Mouse (Mus musculus) WW6 (cell line): ENCODE data around the gene Nme2.

Source experiments
- DNase-seq: peaks from one replicate; pipeline ENCODE4 v3.0.0-alpha.2; 2013; ENCODE audit warnings: low read depth, low spot score

The Nme2 gene

DNA sequence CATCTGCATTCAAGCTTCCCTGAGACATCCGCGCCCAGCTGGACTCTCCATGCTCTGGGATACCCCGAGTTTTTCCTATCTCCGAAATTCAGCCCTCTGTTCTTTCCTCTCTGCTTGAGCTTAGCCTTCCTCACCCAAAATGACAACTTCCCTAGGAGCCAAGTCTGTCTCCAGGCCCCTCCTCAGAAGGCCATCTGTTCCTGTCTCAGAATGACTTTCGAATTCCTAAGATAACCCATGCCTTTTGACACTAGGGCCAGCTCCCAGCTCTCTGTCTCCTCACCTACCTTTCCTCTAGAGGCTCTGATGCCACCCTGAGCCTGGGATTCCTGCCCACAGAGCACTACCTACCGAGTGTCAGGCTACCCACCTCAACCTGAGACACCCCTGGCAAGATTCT, at the start of gene Nme2:
Nme2 (minus strand) TSS at position 101 of the 400 bp plus-strand sequence.
- no peak for DNase-seq

DNA sequence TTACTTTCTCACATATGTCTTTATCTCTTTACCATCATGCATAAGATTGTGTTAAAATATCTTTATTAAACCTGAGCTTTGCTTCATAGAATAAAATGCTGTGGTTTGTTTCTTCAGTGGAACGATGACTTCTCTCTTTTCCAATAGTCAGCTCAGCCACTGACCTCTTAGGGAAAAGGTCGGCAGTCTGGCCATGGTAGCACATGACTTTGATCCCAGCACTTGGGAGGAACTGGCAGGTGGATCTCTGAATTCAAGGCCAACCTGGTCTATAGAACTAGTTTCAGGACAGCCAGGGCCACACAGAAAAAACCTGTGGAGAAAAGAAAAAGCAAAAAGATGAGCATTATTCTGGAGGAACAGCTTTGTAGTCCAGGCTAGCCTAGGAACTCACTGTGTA, 47.3 kb upstream of the Nme2 start:
- no peak for DNase-seq

DNA sequence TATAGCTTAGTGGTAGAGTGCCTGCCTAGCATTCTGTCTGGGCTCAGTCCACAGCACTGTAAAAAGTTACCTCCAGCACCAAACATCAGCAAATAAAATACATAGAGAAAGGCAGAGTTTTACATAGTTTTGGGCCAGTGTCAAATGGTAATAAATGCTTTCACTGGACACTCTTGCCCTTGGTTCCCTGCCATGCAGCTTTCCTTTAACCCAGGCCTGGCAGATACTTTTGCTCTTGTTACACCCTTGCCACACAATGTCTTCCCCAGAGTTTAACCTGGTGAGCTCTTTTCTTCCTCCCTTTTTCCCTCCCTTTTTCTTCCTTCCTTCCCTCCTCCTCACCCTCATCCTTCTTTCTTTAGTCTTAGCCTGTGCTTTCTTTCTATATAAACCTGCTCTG, 43.2 kb upstream of the Nme2 start:
- DNase-seq = no peak

DNA sequence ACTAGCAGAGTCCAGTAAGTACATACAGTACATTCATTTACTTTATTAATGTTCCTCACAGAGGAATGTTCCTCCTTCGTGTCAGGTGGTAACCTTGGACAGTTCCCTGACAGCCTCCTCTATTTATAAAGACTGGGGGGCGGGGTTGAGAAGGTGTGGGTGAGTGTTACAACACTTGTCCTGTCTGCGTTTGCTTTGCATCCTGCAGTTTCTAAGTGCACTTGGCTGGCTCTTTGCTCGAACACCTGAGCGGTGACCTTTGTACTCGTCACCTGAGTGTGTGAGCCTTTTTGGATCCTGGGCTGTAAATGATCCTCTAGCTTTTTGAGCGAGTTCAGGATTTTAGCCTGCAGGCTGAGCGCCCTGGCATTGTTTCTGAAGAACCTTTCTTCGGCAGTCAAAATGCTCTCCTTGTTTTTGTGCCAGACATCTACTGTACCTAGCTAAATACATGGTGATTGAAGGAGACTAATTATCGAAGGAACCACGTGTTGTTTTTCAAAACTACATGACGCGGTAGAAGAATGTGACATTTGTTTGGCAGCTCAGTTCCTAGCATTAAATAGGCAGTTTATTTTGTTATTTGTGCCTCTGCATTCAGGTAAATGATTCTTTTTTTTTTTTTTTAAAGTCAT, 41.2 kb upstream of the Nme2 start:
- no peak for DNase-seq

DNA sequence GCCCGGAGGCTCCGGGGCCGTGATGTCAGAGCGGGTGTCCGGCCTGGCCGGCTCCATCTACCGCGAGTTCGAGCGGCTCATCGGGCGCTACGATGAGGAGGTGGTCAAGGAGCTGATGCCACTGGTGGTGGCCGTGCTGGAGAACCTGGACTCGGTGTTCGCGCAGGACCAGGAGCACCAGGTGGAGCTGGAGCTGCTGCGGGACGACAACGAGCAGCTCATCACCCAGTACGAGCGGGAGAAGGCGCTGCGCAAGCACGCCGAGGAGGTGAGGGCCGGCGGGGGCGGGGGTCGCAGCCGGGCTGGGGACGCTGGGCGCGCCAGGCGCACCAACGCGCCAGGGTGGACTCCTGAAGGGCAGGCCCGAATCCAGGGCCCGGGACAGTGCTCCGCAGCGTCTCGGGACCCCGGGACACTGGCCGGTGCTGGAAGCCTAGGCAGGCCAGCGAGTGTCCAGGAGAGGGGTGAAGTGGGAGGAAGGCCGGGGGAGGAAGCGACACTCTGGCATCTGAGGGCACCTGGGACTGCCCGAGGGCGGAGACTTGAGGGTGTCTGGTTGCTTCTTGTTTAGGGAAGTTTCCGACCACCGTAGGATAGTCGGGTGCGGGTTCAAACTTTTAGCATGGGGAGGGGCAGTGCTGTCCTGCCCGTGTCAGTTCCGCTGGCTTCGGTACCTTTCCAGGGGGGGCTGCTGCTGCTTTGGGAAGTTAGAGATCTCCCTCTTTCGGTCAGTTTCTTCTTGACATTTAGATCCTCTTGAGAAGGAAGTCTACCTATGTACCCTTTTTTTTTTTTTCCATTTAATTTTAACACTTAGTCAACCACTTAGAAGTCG, 40.5 kb upstream of the Nme2 start:
- no peak for DNase-seq

DNA sequence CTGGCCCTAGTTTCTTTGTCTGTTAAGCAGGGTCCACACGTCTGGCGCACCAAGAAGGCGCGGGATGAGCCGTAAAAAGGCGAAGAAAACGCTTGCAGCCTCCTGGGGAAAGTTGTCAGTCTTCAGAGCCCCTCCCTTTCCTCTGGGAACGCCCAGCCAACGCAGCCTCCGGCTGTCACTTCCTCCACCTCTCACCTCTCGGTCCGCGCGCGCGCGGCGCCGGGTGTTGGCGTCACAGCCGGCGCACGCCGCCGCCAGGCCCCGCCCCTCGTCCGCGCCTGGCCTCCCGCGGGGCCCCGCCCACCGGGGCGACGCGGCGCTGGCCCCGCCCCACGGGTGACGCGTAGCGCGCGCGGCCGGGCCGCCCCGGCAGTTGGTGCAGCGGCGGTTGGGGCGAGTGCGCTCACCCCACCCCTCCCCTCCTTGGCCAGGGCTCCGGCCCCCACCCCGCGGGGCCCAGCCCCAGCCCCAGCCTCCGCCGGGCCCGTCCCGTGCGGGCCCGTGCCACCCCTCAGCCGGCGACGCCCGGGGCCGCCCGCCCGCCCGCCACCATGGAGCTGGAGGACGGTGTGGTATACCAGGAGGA, 39.8 kb upstream of the Nme2 start, which contains the start of gene Spag9:
Spag9 (plus strand) TSS at position 372 of the 586 bp plus-strand sequence.
- peak; percentile 90 for DNase-seq

DNA sequence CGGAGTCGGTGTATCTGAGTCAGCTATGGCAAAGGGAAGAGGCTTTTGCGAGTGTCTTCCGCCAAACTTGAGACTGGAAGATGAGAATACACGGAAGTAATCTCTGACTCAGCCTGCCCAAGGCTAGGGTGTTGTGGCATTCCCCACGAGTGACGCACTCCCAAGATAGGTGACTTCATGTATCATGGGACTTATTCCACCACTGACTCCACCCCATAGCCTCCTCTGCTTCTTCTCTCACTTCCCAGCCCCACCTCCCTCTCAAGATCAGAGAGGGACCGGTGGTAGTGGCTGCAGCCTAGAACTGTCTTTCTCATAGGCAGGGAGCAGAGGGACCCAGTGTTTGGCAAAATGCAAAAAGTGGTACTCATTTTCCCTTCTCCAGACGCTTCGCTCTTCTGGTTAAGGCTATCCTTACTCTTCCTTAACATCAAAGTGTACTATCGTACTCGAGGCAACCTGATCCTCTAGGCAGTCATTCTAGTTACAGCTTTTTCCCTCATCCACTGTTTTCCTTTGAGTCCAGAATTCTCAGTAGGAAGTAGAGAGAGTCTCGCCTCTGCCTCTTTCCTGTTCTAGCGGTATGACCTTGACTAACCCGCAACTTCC, 39.2 kb upstream of the Nme2 start:
- no peak for DNase-seq

DNA sequence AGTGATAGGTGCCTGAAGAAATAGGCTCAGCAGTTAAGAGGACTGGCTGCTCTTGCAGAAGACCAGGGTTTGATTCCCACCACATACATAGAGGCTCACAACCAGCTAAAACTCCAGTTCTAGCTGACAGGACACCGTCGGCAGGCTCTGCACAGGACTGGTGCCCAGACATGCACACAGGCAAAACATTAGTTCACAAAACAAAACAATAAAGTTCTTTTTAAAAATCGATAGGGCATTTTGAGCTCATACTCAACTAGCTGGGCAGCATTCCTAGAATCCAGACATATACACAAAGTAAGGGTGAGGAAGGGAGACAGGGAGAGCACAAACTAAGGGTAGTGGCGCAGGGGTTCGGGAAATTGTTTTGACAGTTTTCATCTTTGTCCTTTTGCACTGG, 38.5 kb upstream of the Nme2 start:
- DNase-seq = no peak

DNA sequence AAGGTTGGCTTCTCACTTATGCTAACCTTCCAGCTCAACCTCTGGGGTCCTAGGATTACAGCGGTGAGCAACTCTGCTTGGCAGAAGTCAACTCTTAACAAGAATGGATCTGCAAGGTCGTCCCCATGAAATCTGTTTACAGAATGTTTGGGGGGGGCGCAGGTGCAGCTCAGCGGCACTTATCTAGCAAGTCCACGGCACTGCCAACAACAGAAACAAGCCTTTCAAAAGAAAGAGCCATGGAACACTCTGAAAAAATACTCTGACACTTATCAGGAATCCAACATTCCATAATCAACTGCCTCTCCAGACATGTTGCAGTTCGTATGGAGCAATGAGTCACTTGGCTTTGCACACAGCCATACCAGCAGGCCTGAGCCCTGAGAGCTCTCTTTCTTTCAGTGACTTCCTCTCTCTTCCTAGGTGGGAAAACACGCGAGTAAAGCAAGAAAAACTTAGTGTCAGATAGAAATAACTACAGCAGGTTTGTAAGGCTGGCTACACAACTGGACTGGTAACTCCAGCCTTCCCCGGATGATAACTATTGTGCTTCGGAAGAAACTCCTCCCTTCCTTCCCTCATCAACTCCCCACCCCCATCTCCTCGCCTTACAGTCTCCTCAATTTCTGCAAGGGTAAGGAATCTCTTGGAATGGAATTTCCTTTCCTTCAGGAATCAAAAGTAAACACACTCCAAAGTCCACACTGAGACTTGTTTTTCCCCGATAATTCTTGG, 32.4 kb upstream of the Nme2 start:
- no peak for DNase-seq

DNA sequence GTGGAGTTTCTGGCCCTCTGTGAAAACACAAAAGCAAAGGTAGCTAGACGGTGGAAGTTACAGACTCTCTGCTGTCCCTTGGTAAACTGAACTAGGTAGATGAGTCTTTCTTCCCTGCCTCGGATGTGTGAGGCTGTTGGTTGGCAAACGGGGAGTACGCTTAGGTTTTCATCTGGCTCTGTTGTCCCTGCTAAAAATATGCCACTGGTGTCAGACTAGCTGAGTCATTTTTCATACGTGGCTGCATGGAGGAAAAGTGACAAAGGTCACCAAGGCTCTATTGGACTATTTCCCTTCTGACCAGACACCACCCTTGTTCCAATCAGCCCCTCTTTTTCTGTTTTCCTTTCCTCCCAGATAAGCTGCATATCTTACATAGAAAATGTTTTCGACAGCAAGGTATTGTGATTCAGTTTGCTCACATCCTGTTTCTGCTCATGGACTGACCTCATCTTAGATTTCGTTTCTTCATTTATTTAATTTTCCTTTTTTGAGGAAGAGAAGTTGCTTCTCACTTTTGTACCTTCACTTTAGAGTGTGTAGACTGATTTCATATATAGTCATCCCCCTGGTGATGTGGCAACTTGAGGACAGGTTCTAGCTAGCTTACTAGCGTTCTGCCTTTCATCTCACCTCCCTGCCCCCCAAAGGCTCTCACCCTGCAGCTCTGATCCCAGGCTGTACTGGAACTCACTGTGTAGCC, 31.7 kb upstream of the Nme2 start:
- DNase-seq = no peak

DNA sequence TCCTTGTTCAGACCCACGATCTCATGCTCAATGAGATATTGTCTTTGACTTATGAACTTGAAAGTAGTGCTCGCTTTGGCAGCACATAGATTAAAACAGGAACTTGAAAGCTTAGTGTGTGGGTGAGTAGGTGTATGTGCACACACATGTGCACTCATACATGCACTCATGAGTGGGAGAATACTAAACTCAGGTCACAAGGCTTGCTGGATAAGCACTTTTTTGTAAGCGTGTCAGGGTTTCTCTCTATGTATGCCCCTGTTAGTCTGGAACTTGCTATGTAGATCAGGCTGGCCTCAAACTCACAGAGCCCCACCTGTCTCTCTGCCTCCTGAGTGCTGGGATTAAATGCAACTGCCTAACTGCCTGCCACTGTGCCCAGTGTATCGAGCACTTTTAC, 31.0 kb upstream of the Nme2 start:
- no peak for DNase-seq

DNA sequence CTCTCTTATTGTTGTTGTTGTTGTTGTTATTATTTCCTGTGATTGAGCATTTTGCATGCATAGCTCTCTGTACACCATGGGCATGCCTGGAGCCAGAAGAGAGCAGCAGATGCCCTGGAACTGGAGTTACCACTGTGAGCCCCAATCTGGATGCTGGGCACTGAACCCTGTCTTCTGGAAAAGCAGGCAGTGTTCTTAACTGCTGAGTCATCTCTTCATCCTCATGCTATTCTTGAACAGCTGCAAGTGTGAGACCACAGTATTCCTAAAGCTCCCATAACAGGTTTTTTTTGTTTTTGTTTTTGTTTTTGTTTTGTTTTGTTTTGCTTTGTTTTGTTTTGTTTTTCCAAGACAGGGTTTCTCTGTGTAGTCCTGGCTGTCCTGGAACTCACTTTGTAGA, 30.2 kb upstream of the Nme2 start:
- no peak for DNase-seq

DNA sequence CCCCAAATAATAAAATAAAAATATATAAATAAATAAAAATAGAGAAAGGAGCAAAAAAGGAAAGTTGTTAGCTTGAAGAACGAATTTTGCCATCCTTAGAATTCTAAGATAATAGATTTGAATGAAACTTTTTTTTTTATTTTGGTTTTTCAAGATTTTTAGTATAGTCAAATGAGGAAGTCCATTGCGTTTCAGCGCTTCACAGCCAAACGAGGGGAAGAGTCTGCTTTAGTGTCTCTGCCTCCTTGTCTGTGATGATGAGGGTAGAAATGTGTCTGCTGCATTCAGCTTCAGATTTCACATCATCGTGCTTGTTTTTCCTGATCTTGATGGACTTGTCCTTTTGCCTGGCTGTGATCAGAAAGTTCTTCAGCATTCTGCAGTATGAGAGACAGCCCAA, 29.2 kb upstream of the Nme2 start:
- no peak for DNase-seq

DNA sequence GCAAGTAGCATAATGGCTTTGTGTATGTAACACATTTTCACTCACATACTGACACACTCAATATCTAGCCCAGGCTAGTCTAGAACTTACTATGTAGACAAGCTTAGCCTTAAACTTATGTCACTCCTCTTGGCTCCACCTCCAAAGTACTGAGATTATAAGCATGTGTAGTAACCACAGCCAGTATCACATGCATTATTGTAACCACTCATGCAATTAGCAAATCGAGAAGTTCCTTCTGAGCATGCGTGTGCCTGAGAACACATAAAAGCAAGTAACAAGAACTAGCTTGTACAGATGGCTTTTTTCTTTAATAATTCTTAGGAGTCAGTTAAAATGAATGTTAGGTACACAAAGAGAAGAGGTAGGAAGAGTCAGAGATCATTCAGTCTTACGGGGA, 28.6 kb upstream of the Nme2 start:
- no peak for DNase-seq

DNA sequence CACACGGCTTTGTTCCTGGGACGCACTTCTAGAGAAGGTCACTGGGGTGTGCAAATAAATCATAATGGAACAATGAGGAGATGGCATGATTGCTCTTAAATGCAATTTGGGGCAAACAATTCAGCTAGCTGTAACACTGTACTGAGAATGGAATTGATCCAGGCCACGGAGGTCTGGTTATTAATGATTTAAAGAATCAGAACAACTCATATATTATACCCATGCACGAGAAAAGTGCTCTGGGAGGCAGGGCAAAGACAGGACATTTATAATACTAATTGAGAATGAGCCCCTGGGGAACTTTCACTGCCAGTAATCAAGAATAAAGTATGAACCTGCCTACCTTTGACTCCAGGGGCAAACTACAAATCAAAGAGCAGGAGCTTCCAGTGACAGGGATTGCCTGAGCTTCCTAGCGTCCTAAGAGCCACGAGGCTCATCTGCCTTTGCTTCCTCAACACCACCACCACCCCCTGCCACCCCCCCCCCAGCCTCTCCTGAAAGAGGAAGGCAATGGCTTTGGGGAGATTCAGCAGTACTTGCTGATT, 23.5 kb upstream of the Nme2 start:
- DNase-seq = no peak

DNA sequence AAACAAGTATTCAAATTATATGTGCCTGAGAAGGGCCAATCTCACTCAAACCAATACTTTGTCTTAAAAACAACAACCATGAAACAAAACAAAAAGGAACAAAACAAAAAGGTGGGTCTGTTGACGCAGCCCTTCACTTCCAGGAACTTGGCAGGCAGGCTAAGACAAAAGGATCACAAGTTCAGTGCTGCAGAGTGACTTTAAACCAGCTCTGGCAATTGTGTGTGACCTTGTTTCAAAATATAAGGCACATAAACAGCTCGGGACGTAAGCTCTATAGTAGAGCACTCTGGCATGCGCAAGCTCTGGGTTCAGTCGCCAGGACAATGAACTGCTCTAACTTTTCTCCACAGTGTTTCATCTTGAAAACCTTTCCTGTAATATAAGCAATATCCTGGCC, 16.9 kb upstream of the Nme2 start:
- no peak for DNase-seq

DNA sequence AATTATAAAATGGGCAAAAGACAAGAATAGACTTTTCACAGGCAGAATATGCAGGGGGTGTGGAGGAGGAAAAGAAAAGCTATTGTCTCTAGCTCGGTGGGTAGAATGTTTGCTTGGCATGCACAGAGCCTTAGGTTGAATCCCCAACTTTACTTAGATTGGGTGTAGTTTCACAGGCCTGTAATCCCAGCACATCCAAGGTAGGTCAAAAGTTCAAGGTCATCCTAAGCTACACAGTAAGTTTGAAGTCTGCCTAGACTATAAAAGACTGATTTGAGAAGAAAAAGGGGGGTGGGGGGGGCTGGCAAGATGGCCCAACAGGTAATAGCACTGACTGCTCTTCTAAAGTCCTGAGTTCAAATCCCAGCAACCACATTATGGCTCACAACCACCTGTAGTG, 13.7 kb upstream of the Nme2 start:
- DNase-seq = no peak

DNA sequence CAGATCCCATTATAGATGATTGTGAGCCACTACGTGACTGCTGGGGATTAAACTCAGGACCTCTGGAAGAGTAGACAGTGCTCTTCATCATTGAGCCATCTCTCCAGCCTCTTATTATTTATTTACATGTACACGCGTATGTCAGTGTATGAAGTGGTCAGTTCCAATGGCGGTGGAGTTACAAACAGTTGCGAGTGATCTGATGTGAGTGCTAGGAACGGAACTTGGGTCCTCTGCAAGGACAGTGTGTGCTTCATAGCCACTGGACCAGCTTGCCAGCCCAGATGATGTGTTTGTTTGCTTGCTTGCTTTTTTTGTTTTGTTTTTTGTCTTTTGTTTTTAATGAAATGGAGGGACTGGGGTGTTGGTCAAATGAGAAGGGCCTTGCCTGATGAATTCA, 13.1 kb upstream of the Nme2 start:
- no peak for DNase-seq

DNA sequence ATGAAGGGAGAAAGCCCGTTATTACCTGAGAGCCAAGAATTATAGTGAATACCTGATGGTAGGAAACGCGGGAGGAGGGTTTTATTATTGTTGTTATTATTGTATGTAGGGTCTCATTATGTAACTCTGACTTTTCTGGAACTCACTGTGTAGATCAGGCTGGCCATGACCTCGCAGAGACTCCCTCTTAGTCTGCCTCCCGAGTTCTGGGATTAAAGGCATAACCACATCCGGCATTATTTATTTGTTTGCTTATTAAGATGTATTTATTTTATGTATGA, 12.7 kb upstream of the Nme2 start:
- DNase-seq = no peak

DNA sequence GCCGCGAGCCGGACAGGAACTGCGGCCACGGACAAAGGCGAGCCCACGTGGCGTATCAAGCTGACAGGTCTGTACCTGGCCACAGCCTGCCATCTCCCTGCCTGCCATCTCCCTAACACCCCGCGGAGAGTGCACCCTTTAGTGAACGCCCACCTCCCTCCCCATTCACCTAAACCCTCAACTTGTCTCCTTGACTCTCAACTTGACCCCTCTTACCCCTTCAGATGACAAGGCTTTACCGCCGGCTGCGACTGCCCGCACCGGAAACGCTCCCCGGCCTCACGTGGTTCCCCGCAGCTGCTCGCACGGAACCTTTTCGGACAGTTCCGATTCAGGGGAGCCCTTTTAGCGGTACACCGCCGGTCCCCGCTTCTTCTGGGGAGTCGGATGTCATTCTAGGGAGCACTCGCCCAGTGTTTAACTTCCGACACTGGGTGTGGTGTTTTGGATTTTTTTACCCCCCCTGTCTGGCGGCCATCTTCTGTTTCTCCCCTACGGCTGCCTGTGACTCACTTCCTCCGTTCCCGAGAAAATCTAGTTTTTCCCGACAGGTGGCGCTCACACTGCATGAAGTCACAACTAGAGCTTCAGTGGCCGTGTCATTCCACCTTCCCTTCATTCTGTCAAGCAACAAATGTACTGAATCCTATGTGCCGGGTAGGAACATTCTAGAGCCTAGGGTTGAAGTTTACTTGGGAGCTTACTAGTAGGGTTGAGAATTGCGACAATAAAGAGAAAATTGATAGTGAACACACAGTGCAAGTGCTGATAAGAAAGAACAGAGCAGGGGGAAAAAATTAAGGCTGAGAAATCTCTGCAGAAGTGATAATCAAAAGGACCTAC, 12.2 kb upstream of the Nme2 start, which contains the start of the genes Gm20390 and Nme1:
Gm20390 (minus strand) TSS at position 289 of the 843 bp plus-strand sequence.
Nme1 (minus strand) TSS at position 517 of the 843 bp plus-strand sequence.
- peak; percentile 99 for DNase-seq
